Mouse (Mus musculus) layer of hippocampus, postnatal 25 days (tissue): ENCODE data around the gene Tifa. TPM values are rescaled to one million over a fixed set of nuclear protein-coding genes. Genes with fewer than 3 reads are reported as not detected.

Source experiments
- DNase-seq, 2 experiments: peaks; one replicate each; pipeline ENCODE4 v3.0.0; 2022; ENCODE audit warnings: mixed read lengths in 2 of 2, low spot score in 1 of 2; ENCODE audit errors: extremely low spot score in 1 of 2
- total RNA-seq, 2 experiments: library from RNA; stranded (reverse); gene quantifications; 2 replicates each; pipeline ENCODE4 v1.2.3; 2021

Gene Tifa
- 1 to 10 TPM; 6.3 to 6.5 TPM for total RNA-seq

GRCm38 (mm10) chr3:127789500-127790191 is at the start of gene Tifa:
Gene Tifa, plus strand, starts transcription at chr3:127789805.
- peak; percentile 25 to 31 for DNase-seq

- no peak for DNase-seq
These were observed 48.1 kb upstream of the Tifa start for GRCm38 (mm10) chr3:127741473-127741872.

DNA sequence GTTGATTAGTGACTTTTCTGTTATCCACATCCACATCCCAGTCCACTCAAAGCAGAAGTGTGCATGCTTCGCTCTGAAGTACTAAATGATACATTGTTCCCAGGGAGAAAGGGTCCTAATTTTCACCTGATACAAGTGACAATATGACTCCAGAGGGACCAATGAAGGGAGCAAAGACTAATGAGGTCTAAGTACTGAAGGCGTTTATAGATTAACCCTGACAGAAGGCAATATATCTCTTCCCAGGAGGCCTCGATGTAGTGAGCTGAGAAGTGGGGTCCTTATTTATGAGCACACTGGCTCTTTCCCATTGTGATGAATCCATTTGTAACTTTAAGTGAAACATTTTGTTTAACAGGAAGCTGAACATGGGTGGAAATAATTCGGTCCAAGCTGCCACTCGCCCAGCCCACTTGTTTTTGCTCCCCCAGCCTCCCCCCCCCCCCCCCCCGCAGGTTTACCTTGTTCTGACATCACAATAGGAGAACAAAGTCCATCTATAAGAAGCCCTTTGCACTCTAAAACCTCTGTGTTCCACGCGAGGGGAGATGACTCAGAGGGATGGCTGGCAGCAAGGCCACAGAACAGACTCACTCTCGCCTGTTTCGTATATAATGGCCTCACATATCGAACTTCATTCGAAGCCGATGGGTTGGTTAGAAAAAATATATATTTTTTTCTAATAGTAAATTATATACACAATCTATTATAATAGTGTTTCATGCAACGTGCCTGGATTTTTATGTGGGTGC is 45.8 kb upstream of the Tifa start:
- no peak for DNase-seq

GRCm38 (mm10) chr3:127745504-127745903 is 44.1 kb upstream of the Tifa start:
- no peak for DNase-seq

GRCm38 (mm10) chr3:127745911-127746640 is 43.5 kb upstream of the Tifa start:
- DNase-seq, result no peak

GRCm38 (mm10) chr3:127748644-127749043 is 41.0 kb upstream of the Tifa start:
- DNase-seq, result no peak

DNA sequence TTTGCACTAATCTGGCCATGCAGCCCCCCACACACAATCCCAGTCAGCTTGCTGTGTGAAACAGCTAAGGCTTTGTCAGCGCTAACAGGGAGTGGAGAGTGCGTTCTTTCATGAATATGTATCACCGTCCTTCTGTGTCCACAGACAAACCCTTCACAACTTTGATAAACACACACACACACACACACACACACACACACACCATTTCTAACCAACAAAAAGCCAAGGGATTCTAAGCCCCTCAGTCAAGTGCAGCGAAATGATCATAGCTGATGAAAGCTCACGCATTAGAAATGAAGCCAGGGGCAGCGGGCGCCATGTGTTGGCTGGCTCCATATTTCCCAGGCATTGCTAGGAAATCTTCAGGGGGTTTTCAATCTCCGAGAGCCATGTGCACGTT is 40.3 kb upstream of the Tifa start:
- no peak for DNase-seq

DNA sequence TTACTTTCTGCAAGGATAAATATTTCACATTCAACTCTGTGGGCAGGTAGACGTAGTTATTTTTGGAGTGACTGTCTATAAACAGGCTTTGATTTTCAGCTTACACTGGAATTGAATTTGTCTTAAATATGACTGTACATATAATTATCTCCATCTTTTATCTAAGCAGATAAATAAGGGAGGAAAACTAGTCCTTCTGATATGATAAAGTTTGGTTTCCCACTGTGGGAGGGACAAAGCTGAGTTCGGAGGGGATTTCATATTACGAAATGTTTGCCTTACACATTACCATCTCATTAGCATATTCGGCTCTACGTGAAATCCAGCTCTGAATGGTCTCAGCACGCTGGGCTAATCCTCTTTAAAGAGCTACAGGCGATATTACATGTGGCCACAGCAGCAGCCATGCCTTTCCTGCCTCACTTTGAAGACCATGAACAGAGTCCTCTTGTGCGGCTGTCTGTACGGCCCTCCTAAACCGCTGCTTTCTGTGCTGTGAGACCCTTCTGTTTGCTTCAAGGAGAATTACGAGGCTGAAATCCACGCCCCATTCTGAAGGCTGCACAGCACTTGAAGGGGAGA is 39.5 kb upstream of the Tifa start:
- DNase-seq, result no peak

GRCm38 (mm10) chr3:127756458-127756857 is 33.1 kb upstream of the Tifa start:
- DNase-seq, result no peak

- DNase-seq, result no peak
These were observed 31.7 kb upstream of the Tifa start for GRCm38 (mm10) chr3:127757886-127758301.

DNA sequence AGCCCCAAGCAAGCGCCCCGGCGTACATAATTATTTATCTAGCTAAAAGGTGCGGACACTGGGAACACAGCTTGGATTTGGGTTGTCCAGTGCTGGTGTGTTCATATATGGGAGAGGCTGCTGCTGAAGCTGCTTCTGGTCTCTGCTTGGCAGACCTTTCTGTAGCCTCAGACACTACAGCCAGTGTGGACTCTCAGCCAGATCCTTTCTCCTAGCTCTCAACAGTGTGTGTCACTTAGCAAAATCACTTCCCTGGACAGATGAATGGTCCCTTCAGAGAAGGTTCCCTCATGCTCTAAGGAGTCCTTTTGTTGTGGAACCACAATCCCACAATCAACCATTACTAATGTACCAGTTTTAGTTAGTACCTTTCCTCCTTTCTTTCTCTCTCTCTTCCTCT is 30.8 kb upstream of the Tifa start:
- DNase-seq, result no peak

GRCm38 (mm10) chr3:127759212-127759611 is 30.4 kb upstream of the Tifa start:
- DNase-seq, result peak in 1 of 2 experiments; percentile 66

DNA sequence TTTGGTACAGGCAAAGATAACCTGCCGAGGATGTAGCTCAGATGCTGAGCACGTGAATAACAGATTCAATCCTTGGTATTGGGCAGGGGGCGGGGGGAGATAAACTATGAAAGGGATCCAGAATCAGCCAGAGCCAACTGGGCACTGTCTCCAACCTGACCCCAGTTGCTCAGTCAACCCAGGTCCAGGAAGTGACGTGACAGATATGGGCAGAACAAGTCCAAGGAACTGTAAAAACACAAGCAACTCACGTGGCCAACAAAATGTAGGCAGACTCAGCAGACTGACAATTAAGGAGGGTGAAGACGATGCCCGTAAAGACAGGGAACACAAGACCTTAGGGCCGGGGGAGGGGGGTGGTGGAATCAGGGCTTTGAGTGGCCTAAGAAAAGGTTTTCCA is 27.2 kb upstream of the Tifa start:
- DNase-seq, result no peak

GRCm38 (mm10) chr3:127763076-127763612 is 26.5 kb upstream of the Tifa start:
- peak; percentile 53 to 91 for DNase-seq

GRCm38 (mm10) chr3:127764541-127764940 is 25.1 kb upstream of the Tifa start:
- no peak for DNase-seq

DNA sequence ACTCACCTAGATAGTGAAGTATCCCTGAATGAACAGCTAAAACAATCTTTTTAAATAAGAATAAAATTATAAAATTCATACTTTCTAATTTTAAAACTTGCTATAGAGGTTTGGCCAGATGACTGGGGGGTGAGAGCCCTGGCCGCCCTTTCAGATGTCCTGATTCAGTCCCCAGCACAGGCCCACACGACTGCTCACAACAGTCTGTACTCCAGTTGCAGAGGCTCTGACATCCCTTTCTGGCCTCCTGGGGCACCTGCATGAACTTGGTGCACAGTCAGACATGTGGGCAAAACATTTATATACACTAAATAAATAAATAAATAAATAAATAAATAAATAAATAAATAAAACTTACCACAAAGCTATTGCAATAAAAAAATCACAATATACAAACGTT is 23.6 kb upstream of the Tifa start:
- no peak for DNase-seq

GRCm38 (mm10) chr3:127769146-127769545 is 20.5 kb upstream of the Tifa start:
- DNase-seq, result no peak

GRCm38 (mm10) chr3:127780021-127780644 is 9.5 kb upstream of the Tifa start, which contains the start of gene Alpk1:
Gene Alpk1, minus strand, starts transcription at chr3:127780527.
- DNase-seq, result peak; percentile 26 to 48

DNA sequence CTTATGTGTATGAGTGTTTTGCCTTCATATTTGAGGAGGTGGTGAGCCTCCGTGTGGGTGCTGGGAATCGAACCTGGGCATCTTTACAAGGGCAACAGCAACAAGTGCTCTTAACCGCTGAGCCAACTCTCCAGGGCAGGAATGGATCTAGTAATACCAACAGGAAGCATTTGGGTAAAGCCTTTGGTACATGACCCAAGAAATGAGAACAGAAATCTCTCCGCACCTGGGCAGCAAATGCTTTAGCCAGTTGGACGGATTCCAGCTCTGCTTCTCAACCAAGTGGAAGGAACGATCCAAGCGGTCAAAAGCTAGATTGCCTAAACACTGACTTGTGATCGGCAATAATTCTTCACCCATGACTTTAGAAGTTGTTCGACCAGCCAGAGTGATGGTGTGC is 8.7 kb upstream of the Tifa start:
- DNase-seq, result no peak

DNA sequence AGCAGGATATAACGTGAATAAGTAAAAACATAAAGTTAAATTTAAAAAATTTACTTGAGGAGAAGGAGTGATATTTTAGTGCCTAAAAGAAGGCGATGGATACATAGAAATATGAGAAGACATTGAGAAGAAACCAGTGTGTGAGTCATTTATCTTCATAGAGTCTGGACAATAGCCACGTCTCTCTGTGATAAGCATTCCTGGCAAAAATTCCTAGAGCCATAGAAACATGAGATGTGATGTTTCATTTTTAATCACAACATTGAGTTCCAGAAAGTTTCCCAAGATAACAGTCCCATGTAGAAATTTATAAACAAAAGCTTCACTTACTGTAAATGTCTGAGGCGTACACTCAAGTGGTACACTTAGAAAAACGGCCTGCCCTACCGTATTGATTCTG is 6.7 kb upstream of the Tifa start:
- no peak for DNase-seq
